Mouse (Mus musculus): ENCODE measurements around the gene Uhrf1bp1. TPM values are rescaled to one million over a fixed set of nuclear protein-coding genes. Genes with fewer than 3 reads are reported as not detected.
"Not testable (repeated sequence)": the region's sequence is repeated elsewhere in the genome, so short reads cannot be mapped to it uniquely, and the experiment has no call there.

Uhrf1bp1 gene
- total RNA-seq (2021) = 10 to 100 TPM; 16.1 to 20.3 TPM
- long read RNA-seq, experiment 1, partial matches to known transcripts = 2 of 7 reads
- long read RNA-seq, experiment 1, other reads (novel, unspliced or antisense) = 5 of 7 reads
- long read RNA-seq, experiment 2, partial matches to known transcripts = 2 of 4 reads
- long read RNA-seq, experiment 2, other reads (novel, unspliced or antisense) = 2 of 4 reads

DNA sequence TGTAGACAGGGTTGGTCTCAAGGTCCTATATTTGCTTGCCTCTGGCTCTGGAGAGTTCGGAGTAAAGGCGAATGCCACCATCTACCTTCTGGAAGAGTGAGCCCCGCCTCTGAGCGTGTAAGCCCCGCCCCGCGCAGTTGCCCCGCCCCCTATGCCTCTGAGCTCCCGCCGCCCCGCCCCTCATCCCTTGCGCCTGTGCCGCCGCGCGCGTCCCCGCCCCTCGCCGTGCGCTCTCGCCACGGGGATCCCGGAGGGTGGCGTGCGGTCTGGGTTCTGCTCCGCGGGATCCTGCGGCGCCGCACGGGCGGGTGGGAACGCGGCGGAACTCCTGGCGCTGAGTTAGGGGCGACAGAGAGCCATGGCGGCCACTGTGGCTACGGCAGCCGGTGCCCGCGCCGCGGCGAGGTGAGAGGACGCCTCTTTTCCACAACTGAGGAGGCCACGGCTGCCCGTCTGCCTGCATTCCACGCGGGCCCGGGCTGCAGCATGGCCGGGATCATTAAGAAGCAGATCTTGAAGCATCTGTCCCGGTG, at the start of gene Uhrf1bp1:
Gene Uhrf1bp1, plus strand, starts transcription at position 177 of the 533 bp plus-strand sequence.
- peak; percentile 71 to 75 for DNase-seq (ENCODE audit: low spot score in 2 of 2)

DNA sequence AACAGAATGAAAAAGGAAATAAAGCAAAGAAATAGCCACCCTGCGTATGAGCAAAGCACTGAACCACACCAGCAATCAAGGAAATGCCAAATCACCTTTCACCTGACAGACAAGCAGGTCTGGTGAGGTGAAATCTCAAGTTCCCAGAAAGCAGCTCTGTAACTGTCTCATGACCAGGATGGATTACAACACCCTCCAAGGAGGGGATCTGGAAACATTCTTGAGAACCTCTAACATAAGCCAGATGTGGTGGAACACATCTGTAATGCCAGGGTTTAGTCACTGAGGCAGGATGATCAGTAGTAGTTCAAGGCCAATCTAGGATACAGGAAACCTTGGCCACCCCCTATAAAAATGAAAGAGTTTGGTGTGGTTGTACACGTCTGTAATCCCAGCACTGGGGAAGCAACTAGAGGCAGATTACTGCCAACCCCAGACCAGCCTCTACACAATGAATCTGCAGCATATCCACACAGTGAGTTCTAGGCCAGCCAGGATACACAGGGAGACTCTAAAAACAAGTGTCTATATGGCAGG, 48.6 kb upstream of the Uhrf1bp1 start:
- DNase-seq (ENCODE audit: low spot score in 2 of 2) = no peak

DNA sequence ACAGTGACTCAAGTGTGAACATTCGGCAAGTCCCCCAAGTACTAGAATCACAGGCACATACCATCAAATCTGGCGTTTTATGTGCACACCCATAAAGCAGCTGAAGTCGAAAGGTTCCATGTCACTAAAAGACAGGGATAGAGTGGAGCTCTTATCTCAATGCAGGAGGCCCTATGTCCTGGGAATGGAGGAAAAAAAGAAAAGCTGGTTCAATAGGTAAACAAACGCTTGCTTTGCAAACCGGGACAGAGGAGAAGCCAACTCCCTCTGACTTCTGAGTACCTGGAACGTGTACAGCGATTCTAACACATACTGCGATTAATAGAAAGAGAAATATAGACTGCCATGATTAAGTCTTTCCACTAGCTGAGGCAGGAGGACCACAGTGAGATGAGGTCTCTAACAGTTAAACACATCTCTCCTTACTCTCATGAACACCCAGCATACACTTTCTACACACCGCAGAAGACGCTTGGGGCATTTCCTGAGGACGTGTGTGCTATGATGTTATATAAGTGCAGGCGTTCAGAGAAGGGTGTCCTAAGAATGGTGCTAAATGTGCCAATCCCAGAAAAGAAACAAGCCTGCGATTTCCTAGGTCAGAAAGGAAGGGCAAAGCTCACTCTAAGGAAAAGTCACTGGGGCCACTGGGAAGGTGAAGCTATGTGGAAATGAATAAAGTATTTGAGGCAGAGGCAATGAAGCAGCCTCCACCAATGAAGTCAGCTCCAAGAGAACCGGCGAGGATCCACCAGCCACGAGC, 45.5 kb upstream of the Uhrf1bp1 start:
- DNase-seq (ENCODE audit: low spot score in 2 of 2) = no peak

DNA sequence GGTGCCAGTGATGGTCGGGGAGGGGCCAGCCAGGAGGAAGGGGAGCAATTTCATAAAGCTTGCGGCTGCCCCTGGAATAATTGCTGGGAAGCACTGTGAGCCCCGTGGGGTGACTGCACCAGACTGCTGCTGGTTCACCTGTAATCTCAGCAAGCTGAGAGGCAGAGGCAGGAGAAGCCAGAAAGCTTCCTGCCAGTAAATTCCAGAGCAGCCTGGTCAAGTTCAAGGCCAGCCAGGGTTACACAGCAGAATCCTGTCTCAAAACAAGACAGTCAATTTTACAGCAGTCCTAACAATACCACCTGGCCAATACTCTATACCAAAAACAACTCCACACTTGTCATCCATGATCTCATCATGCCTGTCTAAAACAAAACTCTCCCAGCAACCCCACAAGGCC, 44.3 kb upstream of the Uhrf1bp1 start:
- DNase-seq (ENCODE audit: low spot score in 2 of 2) = no peak

DNA sequence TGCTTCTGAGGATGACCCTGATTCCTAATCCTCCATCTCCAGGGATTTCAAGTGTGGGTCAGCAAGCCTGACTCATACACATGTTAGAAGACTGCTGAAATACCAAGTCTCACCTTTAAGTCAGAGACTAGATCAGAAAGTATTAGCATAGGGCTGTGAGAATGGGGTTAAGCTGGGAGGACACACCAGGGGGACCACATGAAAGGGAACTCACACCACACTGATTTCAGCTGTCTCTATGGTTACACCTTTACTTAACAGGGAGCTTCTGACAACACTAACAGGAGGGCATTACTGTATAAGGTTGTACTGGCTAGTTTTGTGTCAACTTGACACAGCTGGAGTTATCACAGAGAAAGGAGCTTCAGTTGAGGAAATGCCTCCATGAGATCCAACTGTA, 41.6 kb upstream of the Uhrf1bp1 start:
- no peak for DNase-seq (ENCODE audit: low spot score in 2 of 2)

DNA sequence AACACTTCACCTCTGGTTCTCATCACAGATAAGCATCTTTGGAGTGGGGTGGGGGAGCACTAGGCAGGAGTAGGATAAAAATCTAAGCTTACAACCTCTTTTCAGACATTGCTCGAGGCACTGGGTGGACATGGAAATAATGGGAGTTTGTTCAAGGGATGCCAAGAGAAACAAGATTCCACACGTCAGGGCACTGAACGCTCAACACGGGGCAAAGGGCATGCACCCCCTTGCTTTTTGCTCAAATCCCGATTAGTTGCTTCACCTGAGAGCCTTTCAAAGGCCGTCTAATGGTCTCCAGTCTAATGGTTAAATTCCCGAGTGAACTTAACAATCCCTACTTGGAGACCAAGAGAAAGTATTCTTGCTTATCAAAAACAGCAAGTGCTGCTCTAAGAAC, 37.2 kb upstream of the Uhrf1bp1 start:
- no peak for DNase-seq (ENCODE audit: low spot score in 2 of 2)

DNA sequence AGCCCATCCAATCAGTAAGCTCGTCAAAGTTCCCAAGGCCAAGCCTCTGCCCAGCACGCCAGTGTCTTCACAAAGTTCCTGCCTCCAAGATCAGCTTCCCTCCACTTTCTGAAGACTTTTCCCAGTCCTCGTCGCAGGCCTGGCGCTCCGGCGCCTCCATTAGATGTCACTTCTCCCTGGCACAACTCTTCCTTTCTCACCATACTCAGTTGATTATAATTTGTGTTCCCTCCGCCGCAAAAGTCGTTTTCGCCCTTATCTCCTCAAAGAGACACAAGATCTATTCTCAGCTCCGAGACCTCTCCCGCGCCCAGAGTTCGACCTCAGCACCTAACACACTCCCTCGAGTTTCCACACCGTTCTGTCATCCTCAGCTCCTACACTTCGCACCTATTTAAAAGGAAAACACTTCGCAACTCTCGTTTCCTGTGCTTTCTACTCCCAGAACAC, 36.7 kb upstream of the Uhrf1bp1 start:
- DNase-seq (ENCODE audit: low spot score in 2 of 2) = no peak

DNA sequence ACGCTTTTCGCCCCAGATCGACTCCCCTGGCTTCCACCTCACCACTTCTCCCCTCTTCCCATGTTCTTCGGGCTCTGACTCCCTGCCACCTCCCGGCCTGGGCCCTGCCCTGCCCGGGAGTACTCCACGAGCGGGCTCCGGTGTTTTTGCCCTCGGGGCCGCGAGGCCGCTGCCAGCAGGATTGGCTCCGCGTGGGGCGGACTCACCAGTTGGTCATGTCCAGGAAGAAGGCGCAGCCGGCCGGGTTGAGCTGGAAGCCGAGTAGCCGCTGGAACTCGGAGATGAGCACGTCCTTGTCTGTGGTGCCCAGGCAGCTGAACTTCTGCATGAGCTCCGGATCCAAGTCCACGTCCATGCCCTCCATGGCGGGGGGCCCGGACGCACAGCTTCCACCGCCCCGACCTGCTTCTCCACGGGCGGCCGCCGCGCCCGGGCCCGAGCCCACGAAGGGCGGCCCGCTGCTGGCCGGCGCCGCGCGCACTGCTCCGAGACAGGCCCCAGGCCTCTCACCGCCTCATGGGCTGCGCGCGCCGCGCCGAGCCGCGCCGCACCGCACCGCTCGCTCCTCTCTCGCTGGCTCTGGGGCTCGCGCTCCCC, 36.2 kb upstream of the Uhrf1bp1 start:
- no peak for DNase-seq (ENCODE audit: low spot score in 2 of 2)

DNA sequence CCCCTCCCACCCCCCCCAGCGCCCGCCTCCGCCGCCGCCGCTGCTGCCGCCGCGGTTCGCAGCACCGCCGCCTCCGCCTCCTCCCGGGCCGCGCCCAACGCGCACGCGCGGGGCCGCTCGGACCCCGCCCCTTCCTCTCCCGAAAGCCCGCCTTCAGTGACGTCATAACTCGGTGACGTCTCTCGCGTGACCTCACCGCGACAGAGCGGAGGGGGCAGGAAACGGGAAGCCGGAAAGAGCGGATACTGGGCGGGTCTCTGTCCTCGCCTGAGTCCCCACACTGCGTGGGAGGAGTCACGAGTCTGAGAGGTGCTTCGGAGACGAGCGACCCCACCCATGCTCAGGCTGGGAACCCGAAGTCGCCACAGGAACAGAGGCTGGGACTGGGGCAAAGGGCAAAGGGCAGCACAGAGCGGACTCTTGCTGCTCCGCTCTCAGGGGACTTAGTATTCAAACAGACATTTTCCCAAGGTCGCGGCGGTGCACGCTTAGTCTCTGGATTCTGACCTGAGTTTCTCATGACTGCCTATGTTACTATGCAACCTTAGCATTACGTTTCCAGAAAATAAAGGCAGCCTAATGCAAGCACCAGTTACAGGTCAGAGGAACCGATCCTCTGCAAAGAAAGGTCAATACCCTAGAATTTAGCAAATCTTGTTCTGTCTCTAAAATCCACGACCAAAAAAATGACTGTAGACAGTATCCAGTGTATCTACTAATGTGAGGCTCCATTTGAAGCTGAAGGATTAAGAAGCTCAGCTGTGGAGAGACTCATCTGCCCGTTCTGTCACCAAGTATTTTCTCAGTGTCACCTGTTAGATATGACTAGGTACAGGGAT, 35.5 kb upstream of the Uhrf1bp1 start, which contains the start of gene D17Wsu92e:
Gene D17Wsu92e, minus strand, starts transcription at position 81 of the 839 bp plus-strand sequence.
- DNase-seq (ENCODE audit: low spot score in 2 of 2) = peak; percentile 97 to 98

DNA sequence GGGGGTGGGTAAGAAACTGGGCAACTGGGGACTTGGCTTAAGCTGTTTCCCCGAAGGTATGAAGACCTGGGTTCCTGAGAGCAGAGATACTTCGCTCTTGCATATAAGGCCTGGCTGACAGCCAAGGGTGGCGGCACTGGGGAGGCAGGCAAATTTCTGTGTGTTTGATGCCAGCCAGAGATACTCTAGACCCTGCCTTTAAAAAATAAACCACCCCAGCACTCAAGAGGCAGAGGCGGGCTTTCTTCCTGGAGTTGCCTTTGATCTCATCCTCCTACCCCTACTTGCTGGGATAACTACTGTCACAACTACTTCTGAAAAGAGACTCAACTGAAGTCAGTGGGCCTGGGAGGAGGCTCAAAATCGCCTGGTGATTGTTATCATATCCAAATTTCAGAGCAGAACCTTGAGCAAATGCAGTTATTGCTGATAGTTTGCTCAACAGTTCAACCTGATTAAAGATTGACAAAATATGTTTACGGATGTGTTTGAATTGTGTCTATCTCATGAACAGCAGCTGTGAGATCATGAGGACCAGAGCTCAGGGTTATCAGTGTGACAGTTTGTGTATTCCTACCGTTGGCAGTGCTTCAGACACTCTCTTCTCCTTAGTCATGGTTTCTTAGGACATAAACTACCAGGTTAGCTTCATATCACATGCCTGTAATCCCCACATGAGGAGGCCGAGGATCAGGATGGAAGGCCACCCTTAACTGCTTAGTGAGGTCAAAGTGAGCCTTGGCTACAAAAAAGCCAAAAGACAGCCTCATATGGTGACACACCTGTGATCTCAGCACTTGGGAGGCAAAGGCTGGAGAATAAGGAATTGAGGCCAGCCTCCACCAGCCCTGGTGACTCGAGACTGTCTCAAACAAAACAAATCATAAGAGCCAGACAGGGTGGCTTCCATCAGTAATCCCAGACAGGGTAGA, 34.6 kb upstream of the Uhrf1bp1 start:
- DNase-seq (ENCODE audit: low spot score in 2 of 2) = no peak

DNA sequence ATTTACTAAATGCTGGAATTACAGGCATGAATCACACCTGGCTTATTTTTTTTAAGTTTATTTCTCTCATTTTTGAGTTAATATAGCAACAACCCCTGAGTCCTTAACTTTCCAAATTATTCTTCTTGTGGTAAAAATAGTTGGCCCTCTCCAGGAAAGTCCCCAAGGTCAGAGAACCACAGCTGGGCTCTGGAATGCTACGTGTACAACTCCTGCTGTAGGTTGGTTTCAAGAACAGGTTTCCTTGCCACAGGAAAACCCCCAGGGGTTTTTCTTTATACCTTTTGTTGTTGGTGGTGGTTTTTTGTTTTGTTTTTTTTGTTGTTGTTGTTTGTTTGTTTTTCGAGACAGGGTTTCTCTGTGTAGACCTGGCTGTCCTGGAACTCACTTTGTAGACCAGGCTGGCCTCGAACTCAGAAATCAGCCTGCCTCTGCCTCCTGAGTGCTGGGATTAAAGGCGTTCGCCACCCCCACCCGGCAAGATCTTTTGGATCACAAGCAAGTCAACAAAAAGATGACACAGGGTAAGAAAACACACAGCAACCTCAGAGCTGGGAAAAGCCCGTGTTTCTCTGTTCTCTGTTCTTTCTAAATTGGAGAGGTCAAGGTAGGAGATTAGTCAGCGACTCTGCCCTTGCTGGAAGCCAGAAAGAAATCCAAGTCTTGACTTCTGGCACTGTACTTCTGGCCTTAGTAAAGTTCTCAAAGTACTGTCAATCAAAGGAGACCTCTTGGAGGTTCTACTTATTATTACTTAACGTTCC, 32.9 kb upstream of the Uhrf1bp1 start:
- DNase-seq (ENCODE audit: low spot score in 2 of 2) = no peak

DNA sequence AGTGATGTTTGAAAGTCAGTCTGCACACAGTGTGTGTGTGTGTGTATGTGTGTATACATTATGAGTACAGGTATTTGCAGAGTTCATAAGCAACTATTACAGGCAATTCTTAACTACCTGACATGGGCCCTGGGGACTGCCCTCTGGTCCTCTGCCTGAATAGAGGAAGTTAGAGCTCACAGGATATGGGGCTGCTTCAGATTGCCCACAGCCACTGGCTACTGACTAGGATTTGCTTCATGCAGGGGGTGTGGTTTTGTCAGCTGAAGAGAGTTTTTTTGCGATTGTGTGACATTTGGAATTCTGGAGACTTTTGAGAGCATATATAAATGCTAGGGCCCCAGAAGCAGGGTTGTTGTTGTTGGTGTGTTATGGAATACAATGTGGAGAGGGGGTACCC, 31.3 kb upstream of the Uhrf1bp1 start:
- DNase-seq (ENCODE audit: low spot score in 2 of 2) = no peak

DNA sequence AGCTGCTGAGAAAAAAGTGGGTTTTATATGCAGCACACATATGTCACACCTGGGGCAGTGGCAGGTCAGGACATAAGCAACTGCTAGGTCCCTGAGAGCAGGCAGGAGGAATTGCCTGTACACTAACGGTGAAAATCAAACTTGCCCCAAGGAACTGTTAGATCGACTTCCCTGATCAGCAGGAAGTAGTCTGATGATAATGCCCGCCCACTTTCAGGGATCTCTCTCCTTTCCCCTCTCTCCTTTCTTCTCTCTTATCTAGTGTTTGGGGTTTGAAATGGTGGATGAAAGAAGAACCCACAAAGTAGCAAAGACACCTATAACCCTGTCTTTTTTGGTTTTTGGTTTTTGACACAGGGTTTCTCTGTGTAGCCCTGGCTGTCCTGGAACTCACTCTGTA, 30.7 kb upstream of the Uhrf1bp1 start:
- no peak for DNase-seq (ENCODE audit: low spot score in 2 of 2)

DNA sequence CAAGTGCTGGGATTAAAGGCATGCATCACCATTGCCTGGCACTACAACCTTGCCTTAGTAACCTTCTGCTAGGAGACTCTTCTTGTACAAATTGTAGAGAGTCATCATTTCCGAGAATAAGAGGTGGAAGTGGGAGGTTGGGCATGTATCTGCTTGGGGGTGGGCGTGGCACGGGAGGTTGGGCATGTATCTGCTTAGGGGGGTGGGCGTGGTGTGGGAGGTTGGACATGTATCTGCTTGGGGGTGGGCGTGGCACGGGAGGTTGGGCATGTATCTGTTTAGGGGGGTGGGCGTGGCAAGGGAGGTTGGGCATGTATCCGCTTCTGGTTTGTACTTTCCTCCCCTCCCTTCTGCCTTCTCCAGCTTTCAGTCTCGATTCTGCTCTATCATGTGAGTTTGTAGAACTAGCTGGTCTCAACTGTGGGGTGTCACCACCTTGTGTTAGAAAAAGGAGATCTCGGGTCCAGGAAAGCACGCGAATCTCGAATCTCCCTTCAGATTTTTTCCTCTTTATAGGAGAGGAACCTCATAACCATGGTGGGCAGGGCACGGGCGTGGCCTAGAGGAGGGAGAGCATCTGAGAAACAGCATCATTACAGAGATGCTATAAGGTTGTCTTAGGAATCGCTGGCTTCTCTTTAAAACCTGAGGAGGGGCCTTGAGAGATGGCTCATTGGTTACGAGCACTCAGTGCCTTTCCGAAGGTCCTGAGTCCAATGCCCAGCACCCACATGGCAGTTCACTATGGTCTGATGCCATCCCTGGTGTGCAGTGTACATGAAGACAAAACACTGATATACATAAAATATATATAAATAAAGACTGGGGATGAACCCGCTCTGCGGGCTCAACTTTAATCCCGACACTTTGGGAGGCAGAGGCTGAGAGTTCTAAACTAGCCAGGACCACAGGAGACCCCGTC, 30.0 kb upstream of the Uhrf1bp1 start:
- DNase-seq (ENCODE audit: low spot score in 2 of 2) = peak in 1 of 2 experiments; percentile 10

DNA sequence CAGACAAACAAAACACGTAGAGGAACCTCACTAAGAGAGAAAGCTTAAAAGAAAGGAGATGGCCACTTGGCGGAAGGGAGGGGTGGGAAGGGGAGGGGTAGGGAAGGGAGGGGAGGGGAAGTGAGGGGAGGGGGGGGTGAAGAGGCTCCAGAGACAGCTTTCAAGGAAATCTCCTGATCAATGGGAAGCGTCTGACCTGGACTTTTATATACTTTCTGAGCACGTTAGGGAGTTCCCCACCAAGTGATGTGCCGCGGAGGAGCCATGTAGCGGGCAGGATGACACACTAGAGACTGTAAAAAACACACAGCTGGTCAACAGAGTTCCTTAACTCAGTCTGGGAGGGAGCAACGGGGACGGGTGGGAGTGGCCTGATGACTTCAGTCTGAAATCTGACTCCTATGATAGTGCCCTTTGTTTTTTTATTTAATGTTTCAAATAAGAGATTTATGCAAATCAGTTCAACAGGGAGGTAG, 29.3 kb upstream of the Uhrf1bp1 start:
- no peak for DNase-seq (ENCODE audit: low spot score in 2 of 2)

DNA sequence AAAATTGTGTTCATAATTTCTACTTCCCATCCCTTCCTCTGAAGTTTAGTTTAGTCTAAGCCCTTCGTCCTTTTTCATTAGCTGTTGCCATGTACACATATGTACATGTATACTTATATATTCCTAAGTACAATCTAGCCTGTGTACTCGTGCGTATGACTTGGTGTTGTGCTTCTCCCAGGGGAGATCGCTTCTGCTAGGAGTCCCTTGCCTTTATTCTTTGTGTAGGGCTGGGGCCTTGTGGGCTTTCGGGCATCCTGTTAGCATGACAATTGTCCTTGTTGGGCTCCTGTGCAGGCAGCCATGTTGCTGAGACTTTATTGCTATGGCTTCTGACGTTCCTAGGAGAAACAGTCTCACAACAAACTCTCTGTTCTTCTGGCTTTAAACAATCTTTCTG, 28.7 kb upstream of the Uhrf1bp1 start:
- DNase-seq (ENCODE audit: low spot score in 2 of 2) = no peak

DNA sequence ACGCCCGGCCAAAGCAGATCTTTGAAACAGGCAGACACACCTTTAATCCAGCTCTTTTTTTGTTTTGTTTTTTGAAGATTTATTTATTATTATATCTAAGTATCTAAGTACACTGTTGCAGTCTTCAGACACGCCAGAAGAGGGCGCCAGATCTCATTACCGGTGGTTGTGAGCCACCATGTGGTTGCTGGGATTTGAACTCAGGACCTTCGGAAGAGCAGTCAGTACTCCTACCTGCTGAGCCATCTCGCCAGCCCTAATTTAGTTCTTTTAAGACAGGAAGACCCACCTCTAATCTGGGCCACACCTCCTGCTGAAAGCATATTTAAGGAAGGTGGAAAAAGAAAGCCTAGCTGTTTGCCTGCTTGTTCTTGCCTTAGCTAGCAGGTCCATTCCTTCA, 25.8 kb upstream of the Uhrf1bp1 start:
- no peak for DNase-seq (ENCODE audit: low spot score in 2 of 2)

DNA sequence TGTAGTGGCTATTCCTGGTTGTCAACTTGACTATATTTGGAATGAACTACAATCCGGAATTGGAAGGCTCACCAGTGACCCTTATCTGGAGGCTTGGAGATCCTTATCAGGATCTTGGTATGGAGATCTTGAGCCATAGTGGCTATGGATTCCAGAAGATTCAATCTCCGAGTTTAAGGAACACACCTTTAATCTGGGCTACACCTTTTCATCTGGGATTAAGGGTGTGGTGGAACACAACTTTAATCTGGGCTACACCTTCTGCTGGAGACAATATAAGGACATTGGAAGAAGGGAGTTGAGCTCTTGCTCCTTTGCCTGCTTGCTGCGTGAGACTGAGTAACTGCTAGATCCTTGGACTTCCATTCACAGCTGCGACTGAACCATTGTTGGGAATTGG, 18.4 kb upstream of the Uhrf1bp1 start, which contains the start of gene Snrpc:
Gene Snrpc, plus strand, starts transcription at position 301 of the 400 bp plus-strand sequence.
- not testable (repeated sequence) for DNase-seq (ENCODE audit: low spot score in 2 of 2)
